Mouse (Mus musculus): ENCODE results near the gene Cdh13. TPM values are rescaled to one million over a fixed set of nuclear protein-coding genes. Genes with fewer than 3 reads are reported as not detected.
A peak's percentile ranks its signal among the peaks of the same experiment; 100 is the strongest.

Cdh13 gene
- polyA plus RNA-seq, 1 experiment from 2014 or later = 67.7 TPM

GRCm38 (mm10) chr8:119061671-119062070, 778.1 kb downstream of the Cdh13 start:
- H3K4me1 ChIP-seq (ENCODE audit: control insufficient read depth, insufficient read depth, low read length) = no peaks in the 10 kb centered on the region
- H3K9ac ChIP-seq (ENCODE audit: low read length) = no peak overlapping the region
- H3K27me3 ChIP-seq (ENCODE audit: control insufficient read depth, insufficient read depth, low read length) = no peaks in the 10 kb centered on the region
- no peaks in the 10 kb centered on the region for H3K36me3 ChIP-seq (ENCODE audit: control insufficient read depth, insufficient read depth)
- no peak overlapping the region for H3K4me2 ChIP-seq (ENCODE audit: low read depth, low read length)
- H3K27ac ChIP-seq (ENCODE audit: low read length) = no peak overlapping the region
- no peaks in the 10 kb centered on the region for H3K9me3 ChIP-seq (replicated peaks; ENCODE audit: control insufficient read depth, low read length)
- WGBS = 76% methylated on average over 12 of the region's 12 CpGs
- no peak overlapping the region for H3K4me3 ChIP-seq (ENCODE audit: low read length)
- ATAC-seq (replicated peaks; ENCODE audit: extremely low read depth, insufficient read depth, low FRiP score) = no peak

- Histone ChIP-seq H3K4me2 (ENCODE audit: low read depth, low read length) (no peak overlapping the region), H3K9ac (ENCODE audit: low read length) (no peak overlapping the region), H3K4me1 (ENCODE audit: control insufficient read depth, insufficient read depth, low read length) (no peaks in the 10 kb centered on the region), H3K36me3 (ENCODE audit: control insufficient read depth, insufficient read depth) (no peaks in the 10 kb centered on the region), H3K4me3 (ENCODE audit: low read length) (no peak overlapping the region), H3K9me3 (replicated peaks; ENCODE audit: control insufficient read depth, low read length) (no peaks in the 10 kb centered on the region), H3K27ac (ENCODE audit: low read length) (no peak overlapping the region), H3K27me3 (ENCODE audit: control insufficient read depth, insufficient read depth, low read length) (no peaks in the 10 kb centered on the region)
- ATAC-seq (replicated peaks; ENCODE audit: extremely low read depth, insufficient read depth, low FRiP score) = no peak; the same call in 1 of the 2 replicates
- 17% methylated on average over 11 of the region's 11 CpGs for WGBS
Observed at GRCm38 (mm10) chr8:119064523-119064922, 781.0 kb downstream of the Cdh13 start.

- 78% methylated on average over 6 of the region's 6 CpGs for WGBS
- ATAC-seq (replicated peaks; ENCODE audit: extremely low read depth, insufficient read depth, low FRiP score) = no peak
- Histone ChIP-seq H3K27me3 (ENCODE audit: control insufficient read depth, insufficient read depth, low read length) (no peaks in the 10 kb centered on the region), H3K9me3 (replicated peaks; ENCODE audit: control insufficient read depth, low read length) (no peaks in the 10 kb centered on the region), H3K4me1 (ENCODE audit: control insufficient read depth, insufficient read depth, low read length) (no peaks in the 10 kb centered on the region), H3K27ac (ENCODE audit: low read length) (no peak overlapping the region), H3K36me3 (ENCODE audit: control insufficient read depth, insufficient read depth) (no peaks in the 10 kb centered on the region), H3K9ac (ENCODE audit: low read length) (no peak overlapping the region), H3K4me3 (ENCODE audit: low read length) (no peak overlapping the region), H3K4me2 (ENCODE audit: low read depth, low read length) (no peak overlapping the region)
Observed at GRCm38 (mm10) chr8:119072291-119072690, 788.8 kb downstream of the Cdh13 start.

- Histone ChIP-seq H3K4me3 (ENCODE audit: low read length) (no peak overlapping the region), H3K9me3 (replicated peaks; ENCODE audit: control insufficient read depth, low read length) (no peaks in the 10 kb centered on the region), H3K27me3 (ENCODE audit: control insufficient read depth, insufficient read depth, low read length) (no peaks in the 10 kb centered on the region), H3K36me3 (ENCODE audit: control insufficient read depth, insufficient read depth) (no peaks in the 10 kb centered on the region), H3K4me2 (ENCODE audit: low read depth, low read length) (no peak overlapping the region), H3K9ac (ENCODE audit: low read length) (no peak overlapping the region), H3K27ac (ENCODE audit: low read length) (no peak overlapping the region), H3K4me1 (ENCODE audit: control insufficient read depth, insufficient read depth, low read length) (no peaks in the 10 kb centered on the region)
- 82% methylated on average over 8 of the region's 8 CpGs for WGBS
- ATAC-seq (replicated peaks; ENCODE audit: extremely low read depth, insufficient read depth, low FRiP score) = no peak
Observed at GRCm38 (mm10) chr8:119085022-119085421, 801.5 kb downstream of the Cdh13 start.

GRCm38 (mm10) chr8:119098261-119098660, 814.7 kb downstream of the Cdh13 start:
- ATAC-seq (replicated peaks; ENCODE audit: extremely low read depth, insufficient read depth, low FRiP score) = no peak
- no peak overlapping the region for H3K9ac ChIP-seq (ENCODE audit: low read length)
- no peak overlapping the region for H3K4me2 ChIP-seq (ENCODE audit: low read depth, low read length)
- no peaks in the 10 kb centered on the region for H3K36me3 ChIP-seq (ENCODE audit: control insufficient read depth, insufficient read depth)
- H3K4me1 ChIP-seq (ENCODE audit: control insufficient read depth, insufficient read depth, low read length) = no peaks in the 10 kb centered on the region
- no peaks in the 10 kb centered on the region for H3K27me3 ChIP-seq (ENCODE audit: control insufficient read depth, insufficient read depth, low read length)
- no peak overlapping the region for H3K4me3 ChIP-seq (ENCODE audit: low read length)
- WGBS = 32% methylated on average over 6 of the region's 6 CpGs
- no peaks in the 10 kb centered on the region for H3K9me3 ChIP-seq (replicated peaks; ENCODE audit: control insufficient read depth, low read length)
- no peak overlapping the region for H3K27ac ChIP-seq (ENCODE audit: low read length)

GRCm38 (mm10) chr8:119102871-119103270, 819.3 kb downstream of the Cdh13 start:
- H3K4me3 ChIP-seq (ENCODE audit: low read length) = no peak overlapping the region
- no peaks in the 10 kb centered on the region for H3K9me3 ChIP-seq (replicated peaks; ENCODE audit: control insufficient read depth, low read length)
- no peaks in the 10 kb centered on the region for H3K27me3 ChIP-seq (ENCODE audit: control insufficient read depth, insufficient read depth, low read length)
- H3K36me3 ChIP-seq (ENCODE audit: control insufficient read depth, insufficient read depth) = no peaks in the 10 kb centered on the region
- WGBS = 78% methylated on average over 6 of the region's 6 CpGs
- no peak overlapping the region for H3K9ac ChIP-seq (ENCODE audit: low read length)
- H3K4me1 ChIP-seq (ENCODE audit: control insufficient read depth, insufficient read depth, low read length) = no peaks in the 10 kb centered on the region
- H3K27ac ChIP-seq (ENCODE audit: low read length) = no peak overlapping the region
- no peak overlapping the region for H3K4me2 ChIP-seq (ENCODE audit: low read depth, low read length)
- no peak for ATAC-seq (replicated peaks; ENCODE audit: extremely low read depth, insufficient read depth, low FRiP score)

GRCm38 (mm10) chr8:119109655-119110054, 826.1 kb downstream of the Cdh13 start:
- H3K27ac ChIP-seq (ENCODE audit: low read length) = no peak overlapping the region
- WGBS = 33% methylated on average over 7 of the region's 7 CpGs
- H3K9me3 ChIP-seq (replicated peaks; ENCODE audit: control insufficient read depth, low read length) = no peaks in the 10 kb centered on the region
- H3K4me2 ChIP-seq (ENCODE audit: low read depth, low read length) = peak overlapping the region; percentile 14; the same call in 1 of the 2 replicates
- H3K9ac ChIP-seq (ENCODE audit: low read length) = no peak overlapping the region
- ATAC-seq (replicated peaks; ENCODE audit: extremely low read depth, insufficient read depth, low FRiP score) = no peak; the same call in 1 of the 2 replicates
- no peaks in the 10 kb centered on the region for H3K36me3 ChIP-seq (ENCODE audit: control insufficient read depth, insufficient read depth)
- no peaks in the 10 kb centered on the region for H3K27me3 ChIP-seq (ENCODE audit: control insufficient read depth, insufficient read depth, low read length)
- H3K4me1 ChIP-seq (ENCODE audit: control insufficient read depth, insufficient read depth, low read length) = peaks cover 4% of the 10 kb centered on the region
- H3K4me3 ChIP-seq (ENCODE audit: low read length) = no peak overlapping the region

GRCm38 (mm10) chr8:119112861-119113260, 829.3 kb downstream of the Cdh13 start:
- 90% methylated on average over 3 of the region's 3 CpGs for WGBS

GRCm38 (mm10) chr8:119121236-119121635, 837.7 kb downstream of the Cdh13 start:
- Histone ChIP-seq H3K9ac (ENCODE audit: low read length) (no peak overlapping the region), H3K27ac (ENCODE audit: low read length) (no peak overlapping the region), H3K4me1 (ENCODE audit: control insufficient read depth, insufficient read depth, low read length) (no peaks in the 10 kb centered on the region), H3K9me3 (replicated peaks; ENCODE audit: control insufficient read depth, low read length) (0 out of 2 replicates have a peak, but pooled peaks cover 3% of the 10 kb centered on the region), H3K27me3 (ENCODE audit: control insufficient read depth, insufficient read depth, low read length) (no peaks in the 10 kb centered on the region), H3K4me2 (ENCODE audit: low read depth, low read length) (no peak overlapping the region), H3K36me3 (ENCODE audit: control insufficient read depth, insufficient read depth) (no peaks in the 10 kb centered on the region), H3K4me3 (ENCODE audit: low read length) (no peak overlapping the region)
- 73% methylated on average over 13 of the region's 13 CpGs for WGBS
- ATAC-seq (replicated peaks; ENCODE audit: extremely low read depth, insufficient read depth, low FRiP score) = no peak

More at GRCm38 (mm10) chr8:119112861-119113260, 829.3 kb downstream of the Cdh13 start:
- Histone ChIP-seq H3K36me3 (ENCODE audit: control insufficient read depth, insufficient read depth) (no peaks in the 10 kb centered on the region), H3K9ac (ENCODE audit: low read length) (no peak overlapping the region), H3K27ac (ENCODE audit: low read length) (no peak overlapping the region), H3K27me3 (ENCODE audit: control insufficient read depth, insufficient read depth, low read length) (no peaks in the 10 kb centered on the region), H3K9me3 (replicated peaks; ENCODE audit: control insufficient read depth, low read length) (no peaks in the 10 kb centered on the region), H3K4me2 (ENCODE audit: low read depth, low read length) (no peak overlapping the region), H3K4me3 (ENCODE audit: low read length) (no peak overlapping the region), H3K4me1 (ENCODE audit: control insufficient read depth, insufficient read depth, low read length) (peaks cover 4% of the 10 kb centered on the region)
- ATAC-seq (replicated peaks; ENCODE audit: extremely low read depth, insufficient read depth, low FRiP score) = no peak
